Mouse (Mus musculus) frontal cortex, postnatal 10 days (tissue): ENCODE measurements around the gene Apol11a.
"Not testable (repeated sequence)": the region's sequence is repeated elsewhere in the genome, so short reads cannot be mapped to it uniquely, and the experiment has no call there.

Source experiments
- DNase-seq, 2 experiments: peaks; one replicate each; pipeline ENCODE4 v3.0.0; 2022; ENCODE audit warnings: low spot score in 2 of 2, mixed read lengths in 1 of 2

Apol11a gene

DNA sequence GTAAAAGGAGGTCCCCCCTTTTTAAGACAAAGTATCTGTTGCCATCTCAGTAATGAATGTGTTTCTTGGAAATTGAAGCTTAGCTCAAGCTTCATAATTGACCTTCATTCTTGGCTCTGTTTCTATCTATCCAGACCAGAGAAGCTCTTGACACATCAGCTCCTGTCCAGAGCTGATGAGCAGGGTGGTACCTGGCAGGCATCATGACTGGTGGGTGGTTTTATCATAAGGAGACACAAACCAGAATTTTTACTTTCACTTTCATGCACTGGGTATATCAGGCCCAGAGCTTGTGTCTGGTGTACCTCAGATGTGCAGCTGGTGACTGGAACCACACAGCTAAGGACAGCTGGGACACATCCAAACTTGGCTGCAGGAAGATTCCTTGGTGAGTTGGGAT is at the start of gene Apol11a:
Gene Apol11a (plus strand): TSS at position 306 of the 400 bp plus-strand sequence.
- DNase-seq: not testable (repeated sequence)

DNA sequence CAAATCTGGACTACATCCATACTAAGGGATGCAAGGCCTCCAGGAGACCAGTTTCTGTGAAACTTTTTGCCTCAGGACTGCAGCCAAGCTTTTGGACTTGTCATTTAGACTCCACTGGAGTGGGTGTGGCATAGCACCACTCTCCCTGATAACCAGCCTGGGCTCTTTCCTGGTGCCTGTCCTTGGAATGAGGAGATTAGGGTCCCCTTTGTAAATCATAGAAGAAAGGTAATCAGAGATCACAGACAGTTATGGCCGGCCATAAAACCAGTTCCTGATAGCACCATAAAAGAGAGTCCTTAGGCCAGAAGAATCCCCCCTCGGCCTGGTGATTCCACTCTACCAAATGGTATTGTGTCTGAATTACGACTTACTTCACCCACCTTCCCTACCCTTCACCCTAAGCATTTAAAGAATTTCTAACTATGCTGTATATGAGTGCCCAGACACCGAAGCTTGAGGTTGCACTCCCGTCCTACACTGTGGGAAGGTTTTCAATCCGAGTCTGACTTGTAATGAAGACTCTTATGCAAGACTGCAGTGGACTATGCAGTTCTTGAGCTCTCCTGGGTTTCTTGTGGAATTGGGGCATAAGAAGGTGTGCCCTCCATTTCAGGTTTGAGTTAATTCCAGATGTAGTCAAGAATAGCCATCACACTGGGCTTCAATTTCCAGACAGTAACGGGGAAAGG is 33.2 kb upstream of the Apol11a start:
- not testable (repeated sequence) for DNase-seq

DNA sequence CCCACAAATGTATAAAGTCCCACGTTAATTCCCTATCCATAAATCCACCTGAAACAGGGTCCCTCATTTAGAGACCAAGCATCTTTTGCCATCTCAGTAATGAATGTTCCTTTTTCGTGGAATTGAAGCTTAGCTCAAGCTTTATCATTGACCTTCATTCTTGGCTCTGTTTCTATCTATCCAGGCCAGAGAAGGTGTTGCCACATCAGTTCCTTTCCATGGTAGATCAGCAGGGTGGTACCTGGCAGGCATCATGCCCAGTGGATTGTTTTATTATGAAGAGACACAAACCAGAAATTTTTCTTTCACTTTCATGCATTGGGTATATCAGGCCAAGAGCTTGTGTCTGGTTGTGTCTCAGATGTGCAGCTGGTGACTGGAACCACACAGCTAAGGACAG is 31.4 kb upstream of the Apol11a start, which contains the start of gene Apol10a:
Gene Apol10a (plus strand): TSS at position 355 of the 400 bp plus-strand sequence.
- not testable (repeated sequence) for DNase-seq

DNA sequence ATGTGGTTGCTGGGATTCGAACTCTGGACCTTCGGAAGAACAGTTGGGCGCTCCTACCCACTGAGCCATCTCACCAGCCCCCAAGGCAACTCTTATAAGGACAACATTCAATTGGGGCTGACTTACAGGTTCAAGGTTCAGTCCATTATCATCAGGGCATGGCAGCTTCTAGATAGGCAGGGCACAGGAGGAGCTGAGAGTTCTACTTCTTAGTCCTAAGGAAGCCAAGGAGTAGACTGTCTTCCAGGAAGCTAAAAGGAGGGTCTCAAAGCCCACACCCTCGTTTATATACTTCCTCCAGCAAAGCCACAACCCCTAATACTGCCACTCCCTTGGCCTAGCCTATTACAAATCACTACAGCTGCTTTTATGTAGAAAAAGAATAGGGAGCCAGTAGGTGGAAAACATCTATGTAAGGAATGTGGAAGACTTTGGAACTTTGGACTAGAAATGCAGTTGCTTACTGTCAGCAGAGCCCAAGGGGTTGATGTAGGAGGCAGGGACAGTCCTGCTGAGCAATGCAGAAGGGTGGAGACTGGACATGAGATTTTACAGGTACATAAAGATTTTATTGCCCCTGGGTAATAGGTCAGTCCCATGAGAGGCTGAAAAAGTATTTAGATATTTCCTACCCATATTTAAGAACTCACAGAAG is 25.8 kb upstream of the Apol11a start:
- DNase-seq: no peak

DNA sequence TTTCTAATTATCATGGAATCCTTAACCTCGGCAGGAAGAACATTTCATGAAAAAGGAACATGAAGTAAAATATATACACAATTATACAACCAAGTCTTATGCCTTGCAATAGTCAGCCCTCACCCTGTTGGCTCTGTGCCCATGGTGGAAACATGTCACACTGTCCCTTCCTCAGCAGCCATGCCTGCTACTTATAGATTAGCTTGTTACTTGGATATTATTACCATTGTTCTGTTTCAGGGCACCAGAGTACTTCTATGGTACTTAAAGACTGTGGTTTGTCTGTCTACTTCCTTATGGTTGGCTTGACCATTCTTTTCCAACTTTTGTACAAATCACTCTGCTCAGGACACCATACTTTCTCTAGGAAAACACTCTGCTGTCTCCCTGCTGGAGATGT is 14.9 kb upstream of the Apol11a start:
- DNase-seq: not testable (repeated sequence)

DNA sequence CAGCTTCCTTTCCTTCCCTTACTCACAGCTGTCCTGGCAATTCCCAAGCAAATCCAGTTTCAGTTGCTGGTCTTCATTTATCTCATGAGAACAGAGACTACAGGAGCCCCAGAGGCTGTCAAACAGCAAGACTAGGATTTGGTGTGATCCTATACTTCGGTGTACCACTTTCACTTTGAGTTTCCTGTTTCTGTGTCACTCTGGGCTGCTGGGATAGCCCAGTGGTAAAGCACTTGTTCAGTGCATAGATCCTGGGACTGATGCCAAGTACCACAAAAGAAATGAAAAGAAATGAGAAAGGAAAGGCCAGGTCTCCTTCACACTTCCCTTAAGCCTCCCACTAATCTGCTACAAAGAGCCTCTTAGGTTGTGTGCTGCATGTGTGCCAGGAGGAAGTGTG is 13.4 kb upstream of the Apol11a start:
- DNase-seq: not testable (repeated sequence)

DNA sequence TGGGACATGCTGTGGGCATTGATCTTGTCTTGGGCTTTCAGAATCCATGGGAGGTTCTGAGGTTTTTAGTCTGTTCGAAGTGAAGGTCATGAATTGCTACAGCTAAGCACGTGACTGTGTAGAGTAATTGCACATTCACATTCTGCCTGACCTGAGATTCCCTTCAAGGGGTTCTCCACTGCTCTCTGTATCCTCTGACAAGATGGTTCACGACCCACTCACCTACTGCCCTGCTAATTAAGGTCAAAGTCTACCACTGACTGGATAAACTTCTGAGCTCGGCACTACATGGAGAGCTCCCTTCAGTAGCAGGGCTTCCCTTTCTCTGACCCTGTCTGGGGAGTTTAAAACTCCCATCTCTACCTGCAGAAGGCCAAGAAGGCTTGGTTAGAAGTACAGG is 12.5 kb downstream of the Apol11a start:
- DNase-seq: not testable (repeated sequence)

DNA sequence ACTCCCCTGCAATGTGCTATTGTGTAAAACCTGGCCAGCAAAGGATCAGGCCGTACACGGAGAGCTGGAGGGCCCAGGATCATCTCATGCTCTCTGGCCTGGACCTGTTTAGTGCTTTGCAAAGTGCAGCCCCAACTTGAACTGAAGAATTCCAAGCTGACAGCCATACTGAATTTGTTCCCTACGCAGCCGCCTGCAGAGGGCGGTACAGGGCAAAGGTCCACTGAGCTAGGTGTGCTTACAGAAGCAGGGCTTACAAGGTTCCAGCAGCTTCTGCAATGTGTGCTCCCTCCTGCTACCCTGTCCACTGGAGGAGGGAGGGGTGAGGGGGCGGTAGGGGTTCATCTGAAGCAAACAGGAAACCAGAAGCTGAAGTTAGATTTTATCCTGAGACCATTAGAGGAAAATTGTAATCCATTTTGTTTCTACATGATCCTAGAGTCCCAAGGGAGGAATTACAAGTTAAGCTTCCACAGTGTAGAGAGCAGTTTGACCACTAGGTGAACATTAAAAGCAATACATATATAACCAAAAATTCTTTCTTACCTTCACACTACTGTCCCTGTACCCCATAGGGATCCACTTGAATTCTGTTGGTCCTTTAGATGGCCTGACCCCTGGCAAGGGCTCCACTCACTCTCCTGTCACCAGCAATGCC is 15.2 kb downstream of the Apol11a start:
- peak; percentile 10 to 32 for DNase-seq

DNA sequence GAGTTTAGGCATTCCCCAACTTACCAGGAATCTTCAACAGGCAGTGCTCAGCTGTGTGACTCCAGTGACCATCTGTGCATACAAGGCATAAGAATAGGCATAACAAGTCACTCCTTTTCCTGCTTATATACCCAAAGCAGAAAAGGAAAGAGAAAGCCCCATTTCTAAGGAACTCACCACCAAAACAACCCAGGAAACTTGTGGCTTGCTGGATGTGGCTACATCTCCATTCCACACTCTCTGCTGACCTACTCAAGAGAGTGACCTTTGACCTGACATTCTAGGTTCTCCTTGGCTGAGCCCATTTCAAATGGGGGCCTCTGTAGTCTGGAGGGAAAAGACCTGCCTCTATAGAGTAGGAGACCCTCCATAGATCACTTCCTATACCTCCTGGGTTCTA is 25.1 kb downstream of the Apol11a start, which contains the start of gene Apol7c:
Gene Apol7c (minus strand): TSS at position 101 of the 400 bp plus-strand sequence.
- DNase-seq: no peak

DNA sequence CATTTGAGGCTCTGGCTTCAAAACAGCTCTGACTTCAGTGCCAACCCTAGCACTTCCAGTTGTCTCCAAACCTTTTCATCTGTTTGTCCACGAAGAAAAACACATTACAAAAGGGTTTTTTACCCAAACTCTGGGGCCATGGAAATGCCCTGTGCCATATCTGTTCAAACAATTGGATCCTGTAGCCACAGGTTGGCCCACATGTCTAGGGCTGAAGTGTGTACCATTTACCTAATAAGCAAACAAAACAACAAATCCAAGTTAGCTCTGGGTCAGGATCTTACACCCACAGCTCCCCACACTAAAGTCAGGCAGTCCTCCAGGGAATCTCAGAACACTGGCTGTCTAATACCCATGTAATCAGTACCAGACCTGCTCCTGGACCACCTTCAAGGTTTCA is 31.1 kb downstream of the Apol11a start:
- DNase-seq: not testable (repeated sequence)

DNA sequence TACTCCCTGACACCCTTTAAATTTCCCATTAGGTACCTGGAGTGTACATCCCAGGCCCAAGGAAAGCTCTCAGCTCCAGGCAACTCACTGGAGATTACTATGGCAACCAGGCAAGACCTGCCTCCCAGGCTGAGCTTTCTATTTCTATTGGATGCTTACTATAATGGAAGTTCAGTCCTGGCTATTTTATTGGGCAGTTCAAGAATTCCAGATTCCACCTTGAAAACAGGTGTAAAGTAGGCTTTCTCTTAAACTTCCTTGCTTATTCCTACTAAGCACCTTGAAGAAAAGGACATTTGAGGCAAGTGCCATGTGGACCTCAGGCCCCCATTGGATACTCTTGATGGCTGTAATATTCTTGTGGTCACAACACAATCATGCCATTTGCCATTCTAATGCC is 53.7 kb downstream of the Apol11a start, which contains the start of gene 1700025B11Rik:
Gene 1700025B11Rik (minus strand): TSS at position 101 of the 400 bp plus-strand sequence.
- DNase-seq: no peak

DNA sequence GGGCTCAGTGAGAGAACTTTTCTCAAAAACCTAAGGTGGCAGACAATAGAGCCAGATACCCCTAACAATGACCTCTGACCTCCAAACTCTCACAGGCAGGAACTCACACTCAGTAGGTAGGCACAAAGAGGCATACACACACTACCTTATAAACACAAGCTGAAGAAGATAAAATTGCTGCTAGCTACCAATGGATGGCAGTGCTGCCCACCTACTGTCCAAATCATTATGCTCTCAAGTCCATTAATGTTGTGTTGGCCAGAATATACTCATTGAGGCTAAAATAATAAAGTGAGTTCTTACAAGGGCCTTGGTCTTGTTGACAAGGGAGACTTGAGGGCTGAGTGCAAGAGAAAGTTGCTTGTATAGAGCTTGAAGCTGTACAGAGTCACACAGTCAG is 55.1 kb downstream of the Apol11a start:
- no peak for DNase-seq
